Mouse (Mus musculus) olfactory bulb, adult 2 months (tissue): ENCODE results near the gene Ggct. TPM values are rescaled to one million over a fixed set of nuclear protein-coding genes. Genes with fewer than 3 reads are reported as not detected.

Source experiments
- H3K27ac ChIP-seq: fragments of 200-500 bp; 2 replicates; pipeline ENCODE4 v1.5.1; 2012; ENCODE audit warnings: low read depth, low read length; ENCODE audit not compliant: insufficient read depth
- H3K4me1 ChIP-seq: fragments of 200-500 bp; 2 replicates; pipeline ENCODE4 v1.6.1; 2012; ENCODE audit warnings: low read length; ENCODE audit not compliant: control insufficient read depth, insufficient read depth
- H3K4me3 ChIP-seq: fragments of 200-500 bp; 2 replicates; pipeline ENCODE4 v1.5.1; 2012; ENCODE audit warnings: mild to moderate bottlenecking, low read depth, low read length, moderate library complexity; ENCODE audit not compliant: insufficient read depth
- CTCF ChIP-seq: fragments of 200-500 bp; IDR thresholded peaks from 2 replicates; pipeline ENCODE4 v1.5.1; 2012; ENCODE audit warnings: low read depth, mild to moderate bottlenecking, low read length, moderate library complexity; ENCODE audit not compliant: insufficient read depth
- POLR2A ChIP-seq: fragments of 200-500 bp; IDR thresholded peaks from 2 replicates; pipeline ENCODE4 v1.6.1; 2012; ENCODE audit warnings: mild to moderate bottlenecking, low read depth, low read length, moderate library complexity; ENCODE audit not compliant: insufficient read depth
- WGBS: fragments of 180-500 bp; shearing (Covaris S2); methylation state at CpG from one replicate; pipeline ENCODE4 v1.1.7; 2018; 5-methylcytosine and 5-hydroxymethylcytosine counted together
- polyA plus RNA-seq: library from polyadenylated mRNA; stranded (reverse); fragments of >200 nt; gene quantifications from 2 replicates; pipeline ENCODE4 v1.2.4, GENCODE M21; 2012; ENCODE audit warnings: low replicate concordance; ENCODE audit not compliant: missing spikeins, insufficient read depth, insufficient read length

Ggct gene
- polyA plus RNA-seq, 1 experiment = not detected

DNA sequence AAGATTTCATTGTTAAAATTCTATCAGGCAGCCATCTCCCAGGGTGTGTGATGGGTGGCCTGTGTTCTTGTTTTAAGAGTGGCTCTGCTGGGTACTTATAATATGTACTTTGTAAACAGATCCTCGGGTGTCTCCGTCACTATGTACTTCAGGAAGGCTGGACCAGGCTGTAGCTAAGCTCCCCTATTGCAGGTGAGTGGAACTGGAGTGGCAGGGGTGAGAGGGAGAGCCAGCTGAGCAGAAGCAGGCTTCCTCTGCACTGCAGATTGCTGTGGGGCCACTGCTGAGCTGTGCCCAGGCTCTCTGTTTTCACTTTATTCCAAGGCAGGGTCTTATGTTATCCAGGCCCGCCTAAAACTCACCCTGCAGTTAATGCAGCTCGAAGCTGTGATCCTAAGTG lies 9.7 kb upstream of the Ggct start:
- TF ChIP-seq POLR2A (no peak), CTCF (no peak)
- H3K4me1 ChIP-seq = no peaks in the 10 kb centered on the region
- H3K4me3 ChIP-seq = no peak overlapping the region
- no peak overlapping the region for H3K27ac ChIP-seq
- WGBS = 87% methylated on average over 4 of the region's 4 CpGs

- no peak overlapping the region for H3K27ac ChIP-seq
- TF ChIP-seq CTCF (no peak), POLR2A (no peak)
- no peaks in the 10 kb centered on the region for H3K4me1 ChIP-seq
- H3K4me3 ChIP-seq = no peak overlapping the region
- 91% methylated on average over 4 of the region's 4 CpGs for WGBS
Measured at GRCm38 (mm10) chr6:55001320-55001719, 8.6 kb upstream of the Ggct start.

DNA sequence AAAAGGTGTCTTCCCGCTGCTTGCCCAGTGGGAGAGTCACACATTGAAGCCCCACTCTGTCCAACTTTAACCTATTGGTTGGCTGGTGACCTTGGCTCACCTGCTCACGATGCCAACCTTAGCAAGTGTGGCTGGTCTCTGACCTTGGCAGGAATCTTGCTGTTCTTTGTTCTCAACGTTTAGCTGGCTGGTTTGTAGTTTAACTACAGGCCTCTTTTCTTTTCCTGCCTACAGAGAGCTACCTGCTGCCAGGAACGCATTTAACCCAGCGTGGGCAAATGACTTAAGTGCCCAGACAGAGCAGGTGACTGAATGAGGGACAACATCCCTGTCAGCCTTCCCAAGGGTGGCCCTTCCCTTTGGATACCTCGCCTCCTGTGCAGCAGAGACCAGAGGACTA lies 5.0 kb upstream of the Ggct start:
- TF ChIP-seq CTCF (no peak), POLR2A (no peak)
- no peaks in the 10 kb centered on the region for H3K4me1 ChIP-seq
- WGBS = 75% methylated on average over 6 of the region's 6 CpGs
- no peak overlapping the region for H3K4me3 ChIP-seq
- no peak overlapping the region for H3K27ac ChIP-seq

- no peaks in the 10 kb centered on the region for H3K4me1 ChIP-seq
- no peak overlapping the region for H3K4me3 ChIP-seq
- no peak for TF ChIP-seq POLR2A
- TF ChIP-seq CTCF = no peak
- WGBS = 91% methylated on average over 3 of the region's 3 CpGs
- no peak overlapping the region for H3K27ac ChIP-seq
Measured at GRCm38 (mm10) chr6:54996361-54996760, 3.6 kb upstream of the Ggct start.

GRCm38 (mm10) chr6:54992141-54992540 lies 609 bp downstream of the Ggct start:
- TF ChIP-seq CTCF (no peak), POLR2A (no peak)
- H3K4me1 ChIP-seq = 0 out of 2 replicates have a peak, but pooled peaks cover 2% of the 10 kb centered on the region
- WGBS = 1% methylated on average over 7 of the region's 7 CpGs
- H3K27ac ChIP-seq = no peak overlapping the region
- peak overlapping the region; percentile 63 for H3K4me3 ChIP-seq

DNA sequence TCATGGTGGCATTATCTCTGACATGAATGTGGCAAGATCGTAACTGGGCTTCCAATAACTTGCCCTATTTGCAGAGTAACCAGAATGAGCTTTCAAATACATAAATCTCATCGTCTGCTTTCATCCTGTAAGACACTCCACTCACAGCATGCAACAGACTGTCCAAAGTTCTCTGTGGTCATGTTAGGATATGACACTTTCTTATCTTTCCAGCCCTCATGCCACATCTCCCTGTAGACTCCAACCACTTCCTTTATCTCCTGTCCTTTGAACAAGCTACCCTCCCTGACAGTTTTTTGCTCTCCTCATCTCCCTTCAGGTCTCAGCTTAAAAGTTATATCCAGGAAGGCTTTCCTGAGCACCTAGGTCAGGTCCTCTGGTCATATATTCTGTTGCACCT lies 1.6 kb downstream of the Ggct start:
- Histone ChIP-seq H3K4me3 (no peak overlapping the region), H3K4me1 (0 out of 2 replicates have a peak, but pooled peaks cover 2% of the 10 kb centered on the region), H3K27ac (no peak overlapping the region)
- TF ChIP-seq POLR2A = no peak
- no peak for TF ChIP-seq CTCF
- WGBS = 95% methylated on average over 2 of the region's 2 CpGs

GRCm38 (mm10) chr6:54988141-54988540 lies 4.6 kb downstream of the Ggct start:
- no peak overlapping the region for H3K27ac ChIP-seq
- H3K4me1 ChIP-seq = 0 out of 2 replicates have a peak, but pooled peaks cover 2% of the 10 kb centered on the region
- no peak for TF ChIP-seq CTCF
- TF ChIP-seq POLR2A = no peak
- 96% methylated on average over 6 of the region's 6 CpGs for WGBS
- H3K4me3 ChIP-seq = no peak overlapping the region

DNA sequence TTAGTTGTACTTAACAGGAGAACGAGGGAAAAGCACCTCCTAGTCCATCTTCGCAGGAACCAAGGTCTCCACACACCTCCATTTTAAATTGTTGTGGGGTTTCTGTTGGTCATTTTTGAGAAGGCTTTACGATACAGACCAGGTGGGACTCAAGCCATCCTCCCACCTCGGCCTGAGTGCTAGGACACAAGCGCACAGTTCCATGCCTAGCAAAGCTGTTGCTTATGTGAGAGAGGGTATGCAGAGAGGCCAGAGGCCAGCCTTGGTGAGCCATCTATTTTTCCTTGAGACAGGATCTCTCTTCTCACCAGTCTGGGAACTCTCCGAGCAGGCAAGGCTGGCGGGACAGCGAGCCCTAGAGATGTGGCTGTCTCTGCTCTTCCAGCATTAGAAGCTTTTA lies 8.7 kb downstream of the Ggct start:
- Histone ChIP-seq H3K4me1 (no peaks in the 10 kb centered on the region), H3K4me3 (no peak overlapping the region), H3K27ac (no peak overlapping the region)
- 97% methylated on average over 8 of the region's 8 CpGs for WGBS
- TF ChIP-seq CTCF = no peak
- no peak for TF ChIP-seq POLR2A

DNA sequence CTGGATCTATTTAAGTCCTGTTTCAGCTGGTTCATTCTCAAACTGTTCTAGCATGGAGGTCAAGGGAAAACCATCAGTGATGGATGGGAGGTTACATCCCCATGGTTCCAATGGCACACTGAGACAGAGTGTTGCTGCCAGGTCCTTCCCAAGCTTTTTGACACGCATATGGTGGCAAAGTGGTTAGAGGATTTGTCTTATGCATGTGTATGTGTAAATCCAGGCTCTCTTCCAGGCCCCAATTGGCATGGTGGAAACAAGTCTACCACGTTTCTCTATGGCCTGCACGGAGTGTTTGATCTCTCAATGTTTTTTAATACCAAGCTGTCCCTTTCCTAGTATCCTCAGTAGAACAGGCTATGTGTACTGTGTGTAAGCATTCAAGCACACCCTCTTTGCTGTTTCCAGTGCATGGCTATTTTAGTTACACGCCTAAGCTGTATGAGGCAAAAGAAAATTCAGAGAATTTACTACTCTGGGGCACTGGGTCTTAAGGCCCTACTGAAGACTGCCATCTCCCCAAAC lies 9.2 kb downstream of the Ggct start:
- WGBS = 92% methylated on average over 4 of the region's 4 CpGs
- TF ChIP-seq POLR2A (no peak), CTCF (no peak)
- no peaks in the 10 kb centered on the region for H3K4me1 ChIP-seq
- H3K27ac ChIP-seq = no peak overlapping the region
- no peak overlapping the region for H3K4me3 ChIP-seq

- 99% methylated on average over 6 of the region's 6 CpGs for WGBS
Measured at GRCm38 (mm10) chr6:54979426-54979825, 13.3 kb downstream of the Ggct start.

More at GRCm38 (mm10) chr6:54979426-54979825, 13.3 kb downstream of the Ggct start:
- H3K27ac ChIP-seq = no peak overlapping the region
- TF ChIP-seq CTCF (no peak), POLR2A (no peak)
- H3K4me3 ChIP-seq = no peak overlapping the region
- H3K4me1 ChIP-seq = no peaks in the 10 kb centered on the region
